Mouse (Mus musculus): ENCODE data around the gene Derl2. TPM values are rescaled to one million over a fixed set of nuclear protein-coding genes. Genes with fewer than 3 reads are reported as not detected.

Gene Derl2
- total RNA-seq, 2 experiments from 2014 or later: 21.4 to 29.0 TPM

Other genes starting within 250 kb of the Derl2 start
- gene Scimp, start 207.3 kb downstream of the Derl2 start, total RNA-seq (2021): not detected
- gene Rabep1, start 175.1 kb downstream of the Derl2 start, total RNA-seq (2021): 10 to 100 TPM; 32.3 to 38.4 TPM
- 10 to 100 TPM; 53.9 to 59.6 TPM for gene Nup88, start 49.9 kb downstream of the Derl2 start, total RNA-seq (2021)
- gene Rpain, start 49.6 kb downstream of the Derl2 start, total RNA-seq (2021): 10 to 100 TPM; 14.4 to 18.8 TPM
- 100 to 1,000 TPM; 208 to 214 TPM for gene C1qbp, start 36.8 kb downstream of the Derl2 start, total RNA-seq (2021)
- gene Dhx33, start 15.4 kb downstream of the Derl2 start, total RNA-seq (2021): 10 to 100 TPM; 14.9 to 17.6 TPM
- gene Mis12, start 230 bp downstream of the Derl2 start, total RNA-seq (2021): 1 to 10 TPM; 9.0 to 9.5 TPM
- 1 to 10 TPM; 1.7 to 2.0 TPM for gene 6330403K07Rik, start 13.7 kb upstream of the Derl2 start, total RNA-seq (2021)
- 1 to 10 TPM in 1 of 2 experiments, under 1 TPM in 1; 0.74 to 1.2 TPM for gene Nlrp1a, start 124.9 kb upstream of the Derl2 start, total RNA-seq (2021)
- under 1 TPM; 0.10 TPM for gene Nlrp1b, start 210.9 kb upstream of the Derl2 start, total RNA-seq (2021)

All from heart, postnatal 10 days (tissue).